8 mouse cellular contexts compared by ENCODE assay signal in the genomic region with DNA sequence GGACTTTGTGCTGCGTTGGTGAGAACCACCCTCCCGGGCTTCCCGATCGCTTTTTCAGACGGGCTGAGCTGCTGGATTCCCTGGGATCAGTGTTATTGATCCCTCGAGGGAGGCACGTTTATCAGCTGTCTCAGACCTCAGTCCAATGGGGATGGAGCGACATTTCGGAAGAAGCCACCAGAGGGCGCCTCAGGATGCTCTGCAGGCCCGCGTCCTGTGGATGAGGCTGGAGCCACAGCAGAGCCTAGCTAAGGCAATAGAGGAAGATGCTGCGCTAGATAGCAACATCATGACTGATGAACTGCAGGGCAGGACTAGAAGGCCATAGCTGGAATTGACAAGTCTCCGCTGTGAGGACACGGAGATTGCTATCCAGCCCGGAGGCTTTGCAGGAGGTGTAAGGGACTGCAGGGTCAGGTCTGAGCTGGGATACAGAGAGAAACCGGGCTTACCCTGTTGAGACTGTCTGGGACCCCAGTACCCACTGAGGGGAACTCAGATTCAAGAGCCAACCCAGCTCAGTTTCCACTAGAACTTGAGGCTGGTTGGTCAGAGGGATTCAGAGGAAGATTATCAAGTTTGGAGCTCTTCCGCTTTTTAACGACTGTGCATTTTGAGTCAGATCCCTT. TPM values are rescaled to one million over a fixed set of nuclear protein-coding genes. Genes with fewer than 3 reads are reported as not detected.
DNase-seq lines count a peak whose midpoint lies in the region; ATAC-seq and TF ChIP-seq lines count a peak whose summit lies in the region.

No protein-coding gene starts in this region.

- H3K79me2 ChIP-seq in CH12.LX (replicated peaks; ENCODE audit: control insufficient read depth, extremely low read depth, insufficient read depth, poor library complexity, severe bottlenecking): no peaks in the 10 kb centered on the region

- peak; percentile 67 for TF ChIP-seq RAD21 in CH12.LX (IDR thresholded peaks at IDR 0.05; ENCODE audit: low read depth, low read length)

- H3K36me3 ChIP-seq in CH12.LX (replicated peaks in 1 of 2; ENCODE audit: control insufficient read depth in 1 of 2, insufficient read depth in 1 of 2, low read length in 1 of 2): no peaks in the 10 kb centered on the region
- no peaks in the 10 kb centered on the region for H3K36me3 ChIP-seq in forebrain, embryonic 11.5 days (ENCODE audit: control insufficient read depth, insufficient read depth, low read length)
- no peaks in the 10 kb centered on the region for H3K36me3 ChIP-seq in thymus, adult 2 months (ENCODE audit: control insufficient read depth, insufficient read depth, low read length)

- dilution Hi-C loops in CH12.LX (cut with MboI; ENCODE audit: extremely low pct_ligation_motif_present, extremely low pct_unique_long_range_greater_than_20kb, low sequenced_read_pairs): no loop called here

- 0 out of 4 replicates have a peak, but pooled peaks cover 0 to 2% of the 10 kb centered on the region in 2 experiments for H3K4me1 ChIP-seq in CH12.LX (ENCODE audit: control insufficient read depth in 1 of 2, insufficient read depth in 2 of 2)
- no peaks in the 10 kb centered on the region for H3K4me1 ChIP-seq in forebrain, embryonic 11.5 days (replicated peaks; ENCODE audit: control insufficient read depth, insufficient read depth, low read length)
- H3K4me1 ChIP-seq in lung, adult 2 months (ENCODE audit: control insufficient read depth, insufficient read depth, low read length): no peaks in the 10 kb centered on the region
- no peaks in the 10 kb centered on the region for H3K4me1 ChIP-seq in thymus, adult 2 months (replicated peaks; ENCODE audit: control insufficient read depth, insufficient read depth, low read length)

- WGBS in forebrain, embryonic 11.5 days: 14% methylated on average over 19 of the region's 19 CpGs
- WGBS in lung, adult 2 months: 14% methylated on average over 19 of the region's 19 CpGs
- WGBS in thymus, adult 2 months: 15% methylated on average over 19 of the region's 19 CpGs

- no peak overlapping the region for H3K4me2 ChIP-seq in CH12.LX (ENCODE audit: insufficient read depth, low read depth, poor library complexity, severe bottlenecking)
- peak overlapping the region; percentile 11; the same call in 1 of the 2 replicates for H3K4me2 ChIP-seq in forebrain, embryonic 11.5 days (ENCODE audit: low read depth, low read length, severe bottlenecking)

- ATAC-seq in forebrain, embryonic 11.5 days (replicated peaks; ENCODE audit: low FRiP score): peak; percentile 77

- H3K9me3 ChIP-seq in CH12.LX (replicated peaks; ENCODE audit: low read length): no peaks in the 10 kb centered on the region
- no peaks in the 10 kb centered on the region for H3K9me3 ChIP-seq in forebrain, embryonic 11.5 days (ENCODE audit: control insufficient read depth, low read length)

- H3K9ac ChIP-seq in CH12.LX (ENCODE audit: insufficient read depth, low read depth): no peak overlapping the region
- H3K9ac ChIP-seq in forebrain, embryonic 11.5 days (ENCODE audit: low read length): peak overlapping the region; percentile 27

- no peak for TF ChIP-seq EP300 in CH12.LX (IDR thresholded peaks at IDR 0.05; ENCODE audit: low read length)

- H3K27ac ChIP-seq in CH12.LX (ENCODE audit: insufficient read depth, low read depth): no peak overlapping the region
- H3K27ac ChIP-seq in forebrain, embryonic 11.5 days (ENCODE audit: low read depth, low read length): no peak overlapping the region
- no peak overlapping the region for H3K27ac ChIP-seq in thymus, adult 2 months (ENCODE audit: control insufficient read depth, insufficient read depth, low read length)

- TF ChIP-seq POLR2A in CH12.LX (IDR thresholded peaks at IDR 0.05; ENCODE audit: low read depth, low read length): no peak
- TF ChIP-seq POLR2A in brain, embryonic 14.5 days (IDR thresholded peaks at IDR 0.05; ENCODE audit: borderline replicate concordance, extremely low read depth, insufficient read depth, insufficient read length, poor library complexity, severe bottlenecking): no peak
- no peak for TF ChIP-seq POLR2A in lung, adult 2 months (IDR thresholded peaks at IDR 0.05; ENCODE audit: borderline replicate concordance, extremely low read depth, low read depth, low read length)
- TF ChIP-seq POLR2A in thymus, adult 2 months (IDR thresholded peaks at IDR 0.05; ENCODE audit: control insufficient read depth, extremely low read depth, insufficient read depth, low read length, poor library complexity): no peak

- intact Hi-C loops in heart, postnatal 36 days (cut with DNase I): loop anchor here (1.0 to 10.0 kb wide), 4 partner anchors 53 to 466 kb away; no protein-coding TSS in a partner anchor

- in situ Hi-C loops in CH12.LX (cut with MboI; ENCODE audit: low pct_ligation_motif_present, low pct_unique_long_range_greater_than_20kb, low sequenced_read_pairs): loop anchor here (5.0 to 10.0 kb wide), 2 partner anchors 74 to 123 kb away; no protein-coding TSS in a partner anchor

- H3K27me3 ChIP-seq in CH12.LX (replicated peaks): peaks cover 71% of the 10 kb centered on the region
- no peaks in the 10 kb centered on the region for H3K27me3 ChIP-seq in forebrain, embryonic 11.5 days (ENCODE audit: control insufficient read depth, insufficient read depth, low read length)
- no peaks in the 10 kb centered on the region for H3K27me3 ChIP-seq in thymus, adult 2 months (ENCODE audit: control insufficient read depth, insufficient read depth, low read length)

- DNase-seq in CH12.LX (ENCODE audit: extremely low read depth): peak; percentile 67
- DNase-seq in brain, embryonic 14.5 days (ENCODE audit: low read depth): peak; percentile 86
- peak; percentile 92 for DNase-seq in forebrain, embryonic 11.5 days (ENCODE audit: low spot score)
- peak; percentile 77 to 83 for DNase-seq in heart, postnatal 36 days
- DNase-seq in layer of hippocampus, adult 11-12 months (ENCODE audit: low spot score): peak; percentile 93
- DNase-seq in lung, adult 2 months: peak; percentile 63
- peak; percentile 50 for DNase-seq in ovary, postnatal 10 days (ENCODE audit: low spot score)
- peak; percentile 78 for DNase-seq in thymus, adult 2 months

- TF ChIP-seq CTCF in CH12.LX (conservative IDR thresholded peaks at IDR 0.05 in 1 of 2, IDR thresholded peaks at IDR 0.05 in 1 of 2; ENCODE audit: low read depth in 2 of 2, low read length in 2 of 2): peak; percentile 67 to 91
- peak; percentile 96 for TF ChIP-seq CTCF in brain, embryonic 14.5 days (IDR thresholded peaks at IDR 0.05; ENCODE audit: borderline replicate concordance, extremely low read depth, insufficient read depth, insufficient read length)
- TF ChIP-seq CTCF in lung, adult 2 months (IDR thresholded peaks at IDR 0.05; ENCODE audit: insufficient read depth, low read length): peak; percentile 64
- TF ChIP-seq CTCF in thymus, adult 2 months (IDR thresholded peaks at IDR 0.05; ENCODE audit: borderline replicate concordance, control insufficient read depth, extremely low read depth, insufficient read depth, low read length, poor library complexity): peak; percentile 91

- H3K4me3 ChIP-seq in CH12.LX (replicated peaks in 1 of 3; ENCODE audit: low read depth in 2 of 3, low read length in 2 of 3, poor library complexity in 1 of 3): no peak overlapping the region
- no peak overlapping the region for H3K4me3 ChIP-seq in forebrain, embryonic 11.5 days (ENCODE audit: low read depth, low read length)
- H3K4me3 ChIP-seq in lung, adult 2 months (replicated peaks; ENCODE audit: extremely low read depth, low read depth, low read length): no peak overlapping the region
- no peak overlapping the region for H3K4me3 ChIP-seq in thymus, adult 2 months (ENCODE audit: control insufficient read depth, insufficient read depth, low read length)

TF ChIP-seq in CH12.LX, 34 proteins besides CTCF, POLR2A, EP300 and RAD21:
- TF ChIP-seq SMC3 (IDR thresholded peaks at IDR 0.05; ENCODE audit: low read depth, low read length) (peak; percentile 86), BHLHE40 (IDR thresholded peaks at IDR 0.05; ENCODE audit: low read depth, low read length) (peak; percentile 36; the same call in 1 of the 2 replicates), UBTF (IDR thresholded peaks at IDR 0.05; ENCODE audit: low read depth, low read length) (no peak), ZC3H11A (IDR thresholded peaks at IDR 0.05; ENCODE audit: low read depth, low read length) (peak; percentile 5; the same call in 1 of the 2 replicates), ZNF384 (IDR thresholded peaks at IDR 0.05; ENCODE audit: low read depth, low read length) (no peak)
TF ChIP-seq in CH12.LX: peak in this region for 3.

RNA-seq across cellular contexts. Expression of a gene that starts 34.6 kb away (rescaled TPM):
- 0.17 TPM in 1 of 2 replicates, not detected in the other for total RNA-seq in CH12.LX (2012; rRNA removed)
- not detected in 2 replicates for total RNA-seq in CH12.LX (2014; rRNA removed)
- polyA plus RNA-seq in CH12.LX (2012; ENCODE audit: insufficient read length, low read depth): not detected in 2 replicates
- polyA plus RNA-seq in brain, embryonic 14.5 days (2012; rRNA removed): 1.4 and 2.3 TPM in 2 replicates
- polyA plus RNA-seq in forebrain, embryonic 11.5 days (2014; fragmentation: Nextera tagmentation; extraction: Ambion mirVana): 0.36 and 0.67 TPM in 2 replicates
- not detected for total RNA-seq in heart, postnatal 36 days (2021)
- polyA plus RNA-seq in lung, adult 2 months (2012; rRNA removed): 0.20 TPM in 2 replicates
- 0.63 and 1.8 TPM in 2 replicates for polyA plus RNA-seq in thymus, adult 2 months (2012; rRNA removed)

RNA-seq across cellular contexts. Expression of a gene that starts 56.3 kb away (rescaled TPM):
- total RNA-seq in CH12.LX (2012; rRNA removed): 0.04 and 0.13 TPM in 2 replicates
- 0.07 and 0.21 TPM in 2 replicates for total RNA-seq in CH12.LX (2014; rRNA removed)
- 0.23 and 0.41 TPM in 2 replicates for polyA plus RNA-seq in CH12.LX (2012; ENCODE audit: insufficient read length, low read depth)
- 33.0 and 33.4 TPM in 2 replicates for polyA plus RNA-seq in brain, embryonic 14.5 days (2012; rRNA removed)
- 7.8 and 9.0 TPM in 2 replicates for polyA plus RNA-seq in forebrain, embryonic 11.5 days (2014; fragmentation: Nextera tagmentation; extraction: Ambion mirVana)
- 1 to 10 TPM; 2.7 to 3.5 TPM for total RNA-seq in heart, postnatal 36 days (2021)
- 0.42 and 0.62 TPM in 2 replicates for polyA plus RNA-seq in lung, adult 2 months (2012; rRNA removed)
- 4.8 and 4.9 TPM in 2 replicates for polyA plus RNA-seq in thymus, adult 2 months (2012; rRNA removed)
